Mouse (Mus musculus) liver, embryonic 16.5 days (tissue): Measurements from ENCODE around the gene Atp10a. TPM values are rescaled to one million over a fixed set of nuclear protein-coding genes. Genes with fewer than 3 reads are reported as not detected.

ENCODE experiments used
- ATAC-seq: fragments of 200-750 bp; cut with Nextera tagmentation; 2 replicates; pipeline ENCODE4 v1.8.0; 2017; ENCODE audit warnings: low read depth, mild to moderate bottlenecking, moderate number of reproducible peaks, moderate library complexity
- H3K27ac ChIP-seq: fragments of 300-500 bp; sonication (generic); 2 replicates; pipeline ENCODE4 v1.5.1; 2014; ENCODE audit warnings: mild to moderate bottlenecking, low read length
- H3K27me3 ChIP-seq: fragments of 300-500 bp; sonication (generic); 2 replicates; pipeline ENCODE4 v1.6.1; 2014; ENCODE audit warnings: low read depth, low read length, mixed read lengths; ENCODE audit not compliant: control insufficient read depth, insufficient read depth
- H3K36me3 ChIP-seq: fragments of 300-500 bp; sonication (generic); 2 replicates; pipeline ENCODE4 v1.6.1; 2014; ENCODE audit warnings: mild to moderate bottlenecking; ENCODE audit not compliant: control insufficient read depth, insufficient read depth
- H3K4me1 ChIP-seq: fragments of 300-500 bp; sonication (generic); 2 replicates; pipeline ENCODE4 v1.6.1; 2014; ENCODE audit warnings: low read depth, low read length, mixed read lengths; ENCODE audit not compliant: control insufficient read depth
- H3K4me2 ChIP-seq: fragments of 300-500 bp; sonication (generic); 2 replicates; pipeline ENCODE4 v1.6.1; 2014; ENCODE audit warnings: low read depth, low read length, mixed read lengths
- H3K4me3 ChIP-seq: fragments of 300-500 bp; sonication (generic); 2 replicates; pipeline ENCODE4 v1.5.1; 2014; ENCODE audit warnings: low read depth, mild to moderate bottlenecking, low read length
- H3K9ac ChIP-seq: fragments of 300-500 bp; sonication (generic); 2 replicates; pipeline ENCODE4 v1.6.1; 2014; ENCODE audit warnings: low read depth, low read length
- H3K9me3 ChIP-seq: fragments of 300-500 bp; sonication (generic); replicated peaks from 2 replicates; pipeline ENCODE4 v1.6.1; 2016; ENCODE audit warnings: low read length; ENCODE audit not compliant: control insufficient read depth
- WGBS: fragments of 180-500 bp; shearing (Covaris S2); extraction: QIAGEN DNeasy Blood & Tissue Kit; methylation state at CpG from one replicate; pipeline ENCODE4 v1.1.7; 2014; ENCODE audit not compliant: insufficient replicate concordance; 5-methylcytosine and 5-hydroxymethylcytosine counted together
- polyA plus RNA-seq: library from polyadenylated mRNA; unstranded; fragments of >200 nt; fragmentation: Nextera tagmentation; extraction: Ambion mirVana; gene quantifications from 2 replicates; pipeline ENCODE4 v1.2.1, GENCODE M21; 2015

The Atp10a gene
- polyA plus RNA-seq: 0.42 and 0.52 TPM in 2 replicates

- Histone ChIP-seq H3K9me3 (no peaks in the 10 kb centered on the region), H3K27ac (no peak within 1 kb of the TSS), H3K27me3 (peaks cover 10% of the 10 kb centered on the region), H3K4me3 (no peak within 1 kb of the TSS), H3K36me3 (no peaks in the 10 kb centered on the region), H3K4me1 (peaks cover 3% of the 10 kb centered on the region; the same call in 1 of the 2 replicates), H3K9ac (no peak within 1 kb of the TSS), H3K4me2 (no peak within 1 kb of the TSS)
- ATAC-seq: no peak
- WGBS: 56% methylated on average over 6 of the region's 6 CpGs
These were observed at the start of gene Atp10a for GRCm38 (mm10) chr7:58655866-58656265. Gene Atp10a, plus strand, starts transcription at chr7:58656166.

- WGBS: 61% methylated on average over 1 of the region's 1 CpGs
- no peak overlapping the region for H3K9ac ChIP-seq
- no peaks in the 10 kb centered on the region for H3K27me3 ChIP-seq
- H3K4me2 ChIP-seq: no peak overlapping the region
- no peak overlapping the region for H3K27ac ChIP-seq
- no peaks in the 10 kb centered on the region for H3K9me3 ChIP-seq
- no peak overlapping the region for H3K4me3 ChIP-seq
- no peaks in the 10 kb centered on the region for H3K36me3 ChIP-seq
- no peaks in the 10 kb centered on the region for H3K4me1 ChIP-seq
- no peak for ATAC-seq
These were observed 37.9 kb upstream of the Atp10a start for GRCm38 (mm10) chr7:58618048-58618447.

GRCm38 (mm10) chr7:58626305-58627155, 29.4 kb upstream of the Atp10a start:
- Histone ChIP-seq H3K9me3 (no peaks in the 10 kb centered on the region), H3K27me3 (no peaks in the 10 kb centered on the region), H3K4me2 (no peak overlapping the region), H3K4me1 (no peaks in the 10 kb centered on the region), H3K36me3 (no peaks in the 10 kb centered on the region), H3K27ac (no peak overlapping the region), H3K9ac (no peak overlapping the region), H3K4me3 (no peak overlapping the region)
- no peak for ATAC-seq
- 54% methylated on average over 9 of the region's 9 CpGs for WGBS

GRCm38 (mm10) chr7:58627381-58627780, 28.6 kb upstream of the Atp10a start:
- Histone ChIP-seq H3K9me3 (no peaks in the 10 kb centered on the region), H3K4me2 (no peak overlapping the region), H3K36me3 (no peaks in the 10 kb centered on the region), H3K4me3 (no peak overlapping the region), H3K27me3 (no peaks in the 10 kb centered on the region), H3K27ac (no peak overlapping the region), H3K4me1 (no peaks in the 10 kb centered on the region), H3K9ac (no peak overlapping the region)
- ATAC-seq: no peak
- WGBS: 45% methylated on average over 1 of the region's 1 CpGs

GRCm38 (mm10) chr7:58629233-58629632, 26.7 kb upstream of the Atp10a start:
- Histone ChIP-seq H3K36me3 (no peaks in the 10 kb centered on the region), H3K4me2 (no peak overlapping the region), H3K9ac (no peak overlapping the region), H3K4me3 (no peak overlapping the region), H3K27me3 (no peaks in the 10 kb centered on the region), H3K27ac (no peak overlapping the region), H3K4me1 (no peaks in the 10 kb centered on the region), H3K9me3 (no peaks in the 10 kb centered on the region)
- WGBS: 59% methylated on average over 2 of the region's 2 CpGs
- no peak for ATAC-seq

GRCm38 (mm10) chr7:58633683-58634082, 22.3 kb upstream of the Atp10a start:
- H3K4me2 ChIP-seq: no peak overlapping the region
- no peak overlapping the region for H3K9ac ChIP-seq
- no peaks in the 10 kb centered on the region for H3K36me3 ChIP-seq
- no peaks in the 10 kb centered on the region for H3K4me1 ChIP-seq
- WGBS: 26% methylated on average over 1 of the region's 1 CpGs
- H3K27me3 ChIP-seq: no peaks in the 10 kb centered on the region
- ATAC-seq: no peak
- H3K27ac ChIP-seq: no peak overlapping the region
- no peaks in the 10 kb centered on the region for H3K9me3 ChIP-seq
- H3K4me3 ChIP-seq: no peak overlapping the region

- no peak overlapping the region for H3K4me3 ChIP-seq
- 76% methylated on average over 2 of the region's 2 CpGs for WGBS
- H3K27ac ChIP-seq: no peak overlapping the region
- no peaks in the 10 kb centered on the region for H3K9me3 ChIP-seq
- H3K36me3 ChIP-seq: no peaks in the 10 kb centered on the region
- no peaks in the 10 kb centered on the region for H3K4me1 ChIP-seq
- no peak overlapping the region for H3K9ac ChIP-seq
- no peak overlapping the region for H3K4me2 ChIP-seq
- no peaks in the 10 kb centered on the region for H3K27me3 ChIP-seq
- no peak for ATAC-seq
These were observed 16.3 kb upstream of the Atp10a start for GRCm38 (mm10) chr7:58639676-58640075.

- no peak overlapping the region for H3K4me3 ChIP-seq
- H3K9ac ChIP-seq: no peak overlapping the region
- no peak overlapping the region for H3K4me2 ChIP-seq
- no peaks in the 10 kb centered on the region for H3K36me3 ChIP-seq
- no peaks in the 10 kb centered on the region for H3K4me1 ChIP-seq
- no peaks in the 10 kb centered on the region for H3K9me3 ChIP-seq
- 64% methylated on average over 4 of the region's 4 CpGs for WGBS
- no peak overlapping the region for H3K27ac ChIP-seq
- no peaks in the 10 kb centered on the region for H3K27me3 ChIP-seq
- ATAC-seq: no peak
These were observed 15.5 kb upstream of the Atp10a start for GRCm38 (mm10) chr7:58640456-58640855.

- no peak overlapping the region for H3K9ac ChIP-seq
- 70% methylated on average over 3 of the region's 3 CpGs for WGBS
- H3K9me3 ChIP-seq: no peaks in the 10 kb centered on the region
- no peak overlapping the region for H3K27ac ChIP-seq
- H3K27me3 ChIP-seq: no peaks in the 10 kb centered on the region
- ATAC-seq: no peak
- H3K4me2 ChIP-seq: no peak overlapping the region
- no peaks in the 10 kb centered on the region for H3K4me1 ChIP-seq
- H3K4me3 ChIP-seq: no peak overlapping the region
- H3K36me3 ChIP-seq: no peaks in the 10 kb centered on the region
These were observed 14.1 kb upstream of the Atp10a start for GRCm38 (mm10) chr7:58641916-58642315.
